Mouse (Mus musculus): ENCODE measurements around the gene Npc1l1.
A peak's percentile ranks its signal among the peaks of the same experiment; 100 is the strongest.
"Not testable (repeated sequence)": the region's sequence is repeated elsewhere in the genome, so short reads cannot be mapped to it uniquely, and the experiment has no call there.

Npc1l1 gene

DNA sequence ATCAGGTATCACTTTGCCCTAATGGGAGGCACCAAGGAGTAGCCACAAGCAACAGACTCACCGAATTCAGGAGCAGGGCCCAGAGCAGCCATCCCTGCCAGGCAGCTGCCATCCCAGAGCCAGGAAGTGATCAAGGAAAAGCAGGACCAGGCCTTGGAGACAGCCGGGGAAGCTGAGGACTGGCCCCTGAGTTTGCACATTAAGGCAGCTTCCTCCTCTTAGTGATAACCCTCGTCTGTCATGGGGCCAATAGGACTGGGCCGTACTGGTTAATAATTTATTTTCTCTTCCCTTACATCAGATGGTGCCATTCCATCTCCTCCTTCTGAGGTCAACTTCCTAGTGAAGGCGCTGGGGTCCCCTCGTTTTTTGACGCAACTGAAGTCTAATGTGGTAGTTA, at the start of gene Npc1l1:
Npc1l1 (minus strand) TSS at position 132 of the 400 bp plus-strand sequence.
- DNase-seq, result no peak

DNA sequence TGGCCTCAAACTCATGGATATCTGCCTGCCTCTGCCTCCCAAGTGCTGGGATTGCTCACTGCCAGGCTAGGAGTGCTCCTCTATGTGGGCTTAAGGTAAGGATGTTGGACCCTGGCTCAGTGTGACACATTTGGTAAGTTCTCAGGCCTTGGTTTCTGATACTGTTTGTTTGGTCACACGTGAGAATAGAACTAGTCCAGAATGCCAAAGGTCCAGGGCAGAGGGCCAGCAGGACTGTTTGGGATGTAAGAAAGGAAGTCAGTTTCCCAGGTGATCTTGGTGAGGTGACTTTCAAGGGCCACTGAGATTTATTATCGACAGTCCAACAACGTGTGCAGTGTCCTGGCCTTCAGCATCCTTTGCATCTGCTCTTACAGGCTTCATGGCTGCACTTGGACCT, 46.5 kb upstream of the Npc1l1 start:
- DNase-seq, result no peak

DNA sequence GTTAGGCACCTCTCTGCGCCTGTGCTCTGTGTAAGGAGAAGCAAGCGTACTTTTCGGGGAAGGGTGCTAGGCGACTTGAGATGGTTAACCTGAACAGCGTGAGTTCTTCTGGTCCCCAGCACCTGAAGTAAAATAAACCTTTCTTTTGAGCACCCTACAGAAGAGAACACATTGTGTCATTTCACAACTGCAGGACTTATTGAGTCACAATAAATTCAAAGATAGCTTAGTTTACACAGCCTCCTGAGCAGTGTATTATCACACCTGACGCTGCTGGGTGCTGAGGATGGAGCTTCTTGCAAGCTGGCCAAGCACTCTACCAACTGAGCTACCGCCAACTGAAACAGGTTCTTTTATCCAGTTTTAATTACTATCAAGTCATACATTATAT, 45.1 kb upstream of the Npc1l1 start:
- no peak for DNase-seq

DNA sequence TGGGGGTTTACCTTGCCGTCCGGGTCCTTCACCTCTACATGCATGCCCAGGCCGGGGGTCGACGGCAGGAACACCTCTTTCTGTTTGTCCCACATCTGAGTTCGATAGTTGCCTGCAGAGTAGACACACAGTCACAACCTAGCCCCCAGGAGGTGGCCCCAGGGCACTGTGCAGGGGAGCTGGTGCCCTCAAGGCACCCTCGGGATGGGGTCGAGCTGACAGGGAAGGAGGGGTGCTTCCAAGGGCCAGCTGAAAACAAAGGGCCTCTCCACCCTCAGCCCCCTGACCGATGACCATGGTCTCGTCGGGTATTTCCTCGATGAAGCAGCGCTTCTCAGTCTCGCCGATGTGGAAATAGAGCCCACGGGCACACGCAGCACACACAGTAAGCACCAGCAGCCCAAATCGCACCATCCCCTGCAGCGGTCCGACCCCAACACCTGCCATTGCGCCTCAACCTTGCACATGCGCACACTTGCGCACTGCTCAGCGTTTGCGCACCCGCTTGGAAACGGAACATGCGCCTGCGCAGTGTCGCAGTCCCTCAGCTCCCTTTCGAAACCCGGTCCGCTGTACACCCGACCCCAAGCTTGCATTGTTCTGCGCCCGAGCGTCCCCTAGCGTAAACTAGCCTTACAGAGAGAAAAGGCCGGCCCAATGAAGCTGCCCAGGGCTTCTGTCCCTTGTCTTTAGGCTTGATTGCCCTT, 44.6 kb upstream of the Npc1l1 start, which contains the start of gene Tmed4:
Tmed4 (minus strand) TSS at position 484 of the 707 bp plus-strand sequence.
- DNase-seq, result peak; percentile 100

- peak; percentile 40 for DNase-seq
Measured at GRCm38 (mm10) chr11:6273607-6274006, 43.7 kb upstream of the Npc1l1 start.

DNA sequence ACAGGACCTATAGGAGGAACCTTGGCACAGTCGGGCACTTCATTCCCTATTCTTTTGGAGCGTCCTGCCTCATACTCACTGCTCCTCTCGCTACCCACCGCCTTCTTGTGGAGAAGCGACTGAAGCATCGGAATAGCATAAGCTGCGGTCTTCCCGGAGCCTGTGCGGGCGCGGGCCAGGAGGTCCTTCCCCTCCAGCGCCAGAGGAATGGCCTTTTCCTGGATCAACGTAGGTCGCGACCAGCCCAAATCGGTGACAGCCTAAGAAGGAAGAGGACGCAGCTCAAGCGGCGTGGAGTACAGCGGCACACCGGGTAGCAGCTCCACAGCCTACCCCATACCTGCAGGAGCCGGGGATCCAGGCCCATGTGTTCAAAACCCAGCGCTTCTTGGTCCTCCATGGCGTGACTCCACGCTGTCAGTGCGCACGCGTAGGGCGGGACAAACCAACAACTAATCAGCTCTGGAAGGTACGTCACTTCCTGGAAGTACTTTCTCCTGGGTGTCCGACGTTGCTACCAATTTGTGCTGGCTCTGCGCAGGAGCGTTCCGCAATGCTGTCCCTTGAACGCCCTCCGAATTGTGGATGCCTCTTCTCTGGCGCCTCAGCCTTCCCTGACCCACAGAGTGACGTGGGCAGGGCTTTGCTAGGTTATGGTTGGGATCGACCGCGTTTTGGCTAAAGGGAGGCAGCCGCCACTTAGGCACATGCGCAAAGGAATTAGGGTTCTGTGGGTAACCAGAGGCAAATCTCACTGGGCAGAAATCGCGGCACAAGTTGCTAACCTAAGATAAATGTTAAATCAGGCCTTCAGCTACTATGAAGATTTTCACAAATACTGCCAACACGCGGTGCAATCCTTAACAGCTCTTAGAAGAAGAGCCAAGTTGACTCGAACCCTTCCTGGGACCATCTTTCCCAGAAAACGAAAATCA, 37.6 kb upstream of the Npc1l1 start, which contains the start of gene Ddx56:
Ddx56 (minus strand) TSS at position 453 of the 935 bp plus-strand sequence.
- peak; percentile 93 to 95 for DNase-seq

DNA sequence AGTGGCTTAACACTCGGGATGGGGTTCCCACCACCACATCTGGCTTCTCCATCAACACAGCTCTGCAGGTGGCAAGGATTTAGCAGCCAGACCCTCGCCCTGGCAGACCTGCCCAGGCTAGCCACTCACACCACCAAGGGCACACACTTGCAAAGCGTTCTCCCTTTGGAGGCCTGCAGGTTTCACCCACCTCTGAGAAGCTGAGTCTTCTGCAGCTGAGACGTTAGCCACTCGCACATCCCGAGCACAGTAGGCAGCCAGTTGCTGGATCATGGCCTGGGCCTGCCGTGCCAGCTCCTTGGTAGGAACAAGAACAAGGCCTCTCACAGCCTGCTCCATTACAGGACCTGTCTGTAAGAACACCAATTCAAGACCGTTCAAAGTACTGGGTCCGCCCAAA, 36.7 kb upstream of the Npc1l1 start:
- peak in 1 of 2 experiments; percentile 26 for DNase-seq

DNA sequence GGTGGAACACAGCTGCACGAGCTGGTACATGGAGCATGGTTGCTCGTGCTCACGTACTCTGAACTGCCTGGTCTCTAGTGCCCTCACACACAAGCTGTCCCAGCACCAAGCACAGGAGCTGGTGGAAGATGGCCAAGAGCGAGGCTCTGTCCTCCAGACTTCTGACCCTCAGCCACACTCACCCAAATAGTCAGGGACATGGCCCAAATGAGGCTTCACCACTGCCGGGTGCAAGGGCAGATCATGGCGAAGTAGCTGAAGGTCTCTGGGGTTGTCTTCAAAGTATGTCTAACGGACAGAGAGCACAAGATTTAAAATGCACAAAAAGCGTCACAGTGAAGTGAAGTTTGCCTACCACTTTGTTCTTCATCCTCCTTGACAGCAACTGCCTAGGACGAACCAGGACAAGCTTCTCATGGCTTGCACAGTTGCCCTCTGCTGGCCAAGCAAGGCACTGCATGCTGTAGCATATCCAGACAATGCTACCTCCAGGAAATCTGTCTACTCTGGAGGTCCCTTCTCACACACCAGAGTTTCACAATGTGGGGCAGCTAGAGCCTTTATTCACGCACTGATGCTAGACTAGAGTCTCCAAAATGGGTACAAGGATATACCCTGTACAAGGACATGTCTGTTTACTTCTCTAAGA, 31.6 kb upstream of the Npc1l1 start:
- peak; percentile 85 to 91 for DNase-seq

DNA sequence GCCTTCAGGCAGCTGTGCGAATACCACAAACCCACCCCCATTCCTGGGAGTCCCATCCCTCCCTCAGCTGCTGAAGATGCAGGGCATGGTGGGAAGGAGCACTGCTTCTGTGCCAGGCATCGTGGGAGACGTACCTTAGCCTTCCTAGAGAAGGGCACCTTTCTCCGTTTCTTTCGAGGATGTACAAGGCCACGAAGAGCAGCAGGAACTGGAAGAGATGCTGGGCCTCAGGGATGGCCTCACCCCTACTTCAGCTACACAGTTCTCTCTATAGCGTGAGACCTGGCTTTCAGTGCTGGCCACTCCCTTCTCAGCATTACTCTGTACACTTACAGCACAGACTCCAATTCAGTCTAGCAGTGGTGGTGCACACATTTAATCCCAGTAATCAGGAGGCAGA, 29.5 kb upstream of the Npc1l1 start:
- no peak for DNase-seq

DNA sequence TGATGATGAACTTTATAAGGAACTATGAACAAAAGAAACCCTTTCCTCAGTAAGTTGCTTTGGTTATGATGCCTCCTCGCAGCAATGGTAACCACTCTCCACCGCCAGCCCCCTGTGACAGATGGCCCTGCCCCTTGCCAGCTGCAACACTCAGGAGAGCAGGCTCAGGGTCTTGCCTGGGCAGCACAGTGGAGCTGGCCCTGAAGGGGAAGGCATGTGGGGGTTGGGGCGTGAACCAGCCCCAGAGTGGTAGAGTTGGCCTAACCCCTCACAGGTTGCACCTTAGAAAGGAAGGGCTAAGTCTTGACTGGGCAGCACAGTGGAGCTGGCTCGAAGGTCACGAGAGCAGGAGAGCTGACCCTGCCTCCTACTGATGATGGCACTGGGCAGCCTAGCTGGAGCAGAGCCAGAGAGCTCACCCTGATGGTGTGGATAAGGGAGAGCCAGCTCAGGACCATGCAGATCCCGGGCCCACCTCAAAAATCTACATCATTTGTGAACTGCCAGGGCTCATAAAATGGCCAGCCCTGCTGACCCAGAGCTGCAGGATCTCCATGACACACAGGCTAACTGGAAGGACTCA, 26.6 kb upstream of the Npc1l1 start:
- peak in 1 of 2 experiments; percentile 30 for DNase-seq

- not testable (repeated sequence) for DNase-seq
Measured at GRCm38 (mm10) chr11:6254602-6255001, 24.7 kb upstream of the Npc1l1 start.

GRCm38 (mm10) chr11:6252824-6253223, 22.9 kb upstream of the Npc1l1 start:
- DNase-seq, result no peak

- no peak for DNase-seq
Measured at GRCm38 (mm10) chr11:6252248-6252647, 22.3 kb upstream of the Npc1l1 start.

DNA sequence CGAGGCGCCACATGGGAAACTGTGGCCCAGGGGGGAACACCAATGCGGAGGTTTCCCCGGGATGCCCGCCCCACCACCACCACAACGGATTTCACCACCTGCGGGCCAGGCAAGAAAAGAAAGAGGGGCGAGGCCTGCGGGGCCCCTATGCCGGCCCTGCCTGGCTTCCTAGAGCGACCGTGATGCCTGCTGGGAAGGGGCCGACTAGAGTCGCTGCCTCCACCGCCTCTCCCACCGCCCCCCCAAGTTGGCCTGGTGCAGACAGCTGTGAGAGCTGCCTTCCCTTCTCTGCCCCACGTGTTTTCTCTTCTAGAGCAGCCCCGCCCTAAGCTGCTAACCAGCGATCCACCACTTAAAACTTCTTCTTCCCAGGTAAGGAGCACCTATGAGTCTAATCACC, 14.8 kb upstream of the Npc1l1 start:
- DNase-seq, result no peak

DNA sequence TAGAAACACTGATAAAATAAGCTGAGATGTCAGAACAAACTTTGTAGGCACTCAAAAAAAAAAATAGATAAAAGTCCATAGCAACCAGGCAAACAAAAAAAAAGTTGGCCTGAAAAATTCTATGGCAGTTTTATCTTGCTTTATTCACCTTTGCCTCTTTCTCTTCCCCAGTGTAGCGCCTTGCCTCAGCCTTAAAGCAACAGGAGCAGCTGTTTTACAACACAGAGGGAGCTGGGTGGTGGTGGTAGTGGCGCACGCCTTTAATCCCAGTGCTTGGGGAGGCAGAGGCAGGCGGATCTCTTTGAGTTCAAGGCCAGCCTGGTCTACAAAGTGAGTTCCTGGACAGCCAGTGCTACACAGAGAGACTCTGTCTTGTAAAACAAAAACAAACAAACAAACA, 3.1 kb upstream of the Npc1l1 start:
- DNase-seq, result no peak

DNA sequence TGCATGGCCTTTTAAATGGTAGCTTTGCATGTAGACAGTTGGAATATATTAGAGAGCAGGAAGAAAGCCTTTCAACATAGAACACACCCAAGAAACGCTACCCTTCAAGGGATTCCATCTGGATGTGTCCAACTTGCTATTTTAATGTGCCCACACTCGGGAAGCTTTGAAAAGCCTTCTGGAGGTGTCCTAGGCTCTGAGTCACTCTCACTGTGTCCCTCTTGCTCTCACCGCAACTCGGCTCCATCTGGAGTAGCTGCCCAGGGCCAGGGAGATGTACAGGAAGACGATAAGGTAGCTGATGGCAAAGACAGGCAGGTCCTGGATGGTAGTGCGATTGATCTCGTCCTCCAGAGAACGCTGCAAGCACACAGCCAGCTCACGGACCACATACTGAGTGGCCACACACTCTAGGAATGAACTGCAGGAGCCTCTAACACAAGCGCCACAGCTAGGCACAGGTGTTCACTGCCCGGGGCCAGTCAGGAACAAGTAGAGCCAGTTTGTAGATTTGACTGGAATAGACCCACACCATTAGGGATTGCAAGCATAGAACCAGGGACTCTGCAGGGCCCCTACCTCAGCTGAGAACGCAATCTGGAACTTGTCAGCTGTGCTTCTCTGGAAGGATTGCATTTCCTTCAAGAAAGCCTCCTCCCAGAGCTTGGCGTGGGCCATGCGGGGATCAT, 5.3 kb downstream of the Npc1l1 start:
- no peak for DNase-seq

DNA sequence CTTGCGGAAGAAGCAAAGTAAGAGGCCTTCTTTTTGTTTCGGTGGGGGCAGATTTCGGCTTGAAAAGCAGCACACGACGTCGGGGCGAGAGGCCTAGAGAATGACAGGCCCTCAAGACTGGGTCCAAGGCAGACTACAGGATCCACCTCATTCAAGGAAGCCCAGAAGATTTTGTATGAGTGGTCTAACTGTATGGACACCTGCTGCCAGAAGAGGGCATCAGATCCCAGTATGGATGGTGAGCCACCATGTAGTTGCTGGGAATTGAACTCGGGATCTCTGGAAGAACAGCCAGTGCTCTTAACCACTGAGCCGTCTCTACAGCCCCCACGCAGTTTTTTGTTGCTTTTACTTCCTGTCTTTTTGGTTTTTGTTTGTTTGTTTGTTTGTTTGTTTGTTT, 7.8 kb downstream of the Npc1l1 start:
- no peak for DNase-seq

DNA sequence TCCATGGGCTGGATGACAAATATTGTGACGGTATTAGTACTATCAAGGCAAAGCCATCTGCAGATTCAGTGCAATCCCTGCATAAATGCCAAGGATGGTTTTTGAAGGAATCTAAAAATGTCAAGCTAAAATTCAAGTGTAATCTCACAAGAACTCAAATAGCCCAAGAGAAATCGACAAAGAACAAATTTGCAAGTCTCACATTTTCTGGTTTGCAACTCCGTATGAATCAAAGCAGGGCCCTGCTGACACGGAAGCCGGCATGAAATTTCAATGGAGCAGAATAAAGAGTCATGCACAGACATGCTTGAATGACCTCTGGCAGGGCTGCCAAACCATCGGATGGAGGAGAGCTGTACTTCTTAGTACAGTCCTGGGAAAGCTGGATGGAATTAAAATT, 10.0 kb downstream of the Npc1l1 start:
- DNase-seq, result peak in 1 of 2 experiments; percentile 28

- DNase-seq, result no peak
Measured at GRCm38 (mm10) chr11:6218189-6218896, 11.6 kb downstream of the Npc1l1 start.

GRCm38 (mm10) chr11:6216834-6217233, 13.1 kb downstream of the Npc1l1 start:
- DNase-seq, result no peak

DNA sequence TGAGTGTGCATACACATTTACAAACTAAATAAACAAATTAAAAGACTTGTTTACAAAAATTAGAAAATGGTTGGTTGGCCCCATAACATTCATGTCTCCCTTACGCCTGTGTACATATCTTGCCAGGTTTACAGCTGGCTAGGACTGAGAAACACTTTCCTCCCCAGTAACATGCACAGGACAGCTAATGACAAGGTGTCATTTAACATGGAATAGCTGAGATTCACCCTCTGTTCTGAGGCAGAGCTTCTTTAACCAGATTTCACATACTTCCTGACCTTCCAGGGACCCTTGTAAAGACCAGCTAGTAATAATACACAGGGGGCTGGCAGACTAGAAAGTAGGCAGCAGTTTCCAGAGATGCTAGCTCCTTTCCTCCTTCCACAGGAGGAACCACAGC, 21.8 kb downstream of the Npc1l1 start:
- no peak for DNase-seq

GRCm38 (mm10) chr11:6207090-6207489, 22.9 kb downstream of the Npc1l1 start:
- no peak for DNase-seq
